Mouse (Mus musculus): Measurements from ENCODE around the gene Rps10.

DNA sequence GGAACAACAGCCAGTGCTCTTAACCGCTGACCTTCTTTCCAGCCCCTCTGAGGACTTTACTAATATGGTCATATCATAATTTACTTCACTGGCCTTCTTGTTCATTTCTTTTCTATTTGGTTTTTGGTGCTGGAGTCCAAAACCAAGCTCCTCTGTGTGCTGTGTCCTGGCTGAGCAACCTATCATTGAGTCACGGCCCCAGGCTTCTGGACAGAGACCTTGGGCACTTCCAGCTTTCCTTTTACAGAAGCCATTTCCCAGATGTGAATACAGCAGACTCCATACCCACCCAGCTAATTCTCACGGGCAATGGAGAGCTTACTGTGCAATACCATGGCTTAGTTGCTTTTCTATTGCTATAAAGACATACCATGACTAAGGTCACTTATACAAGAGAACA is 36.2 kb downstream of the Rps10 start:
- TF ChIP-seq CTCF (IDR thresholded peaks at IDR 0.05; ENCODE audit: low read depth) (no peak), EP300 (optimal IDR thresholded peaks at IDR 0.05) (no peak)

All from stomach, postnatal 0 days (tissue).